Mouse (Mus musculus) liver, embryonic 14.5 days (tissue): ENCODE results near the gene Ppm1g.

Experiments
- CTCF ChIP-seq: IDR thresholded peaks from 2 replicates; pipeline ENCODE4 v1.5.1; 2016; ENCODE audit warnings: antibody characterized with exemption, low read depth, control low read depth
- EP300 ChIP-seq: IDR thresholded peaks from 2 replicates; pipeline ENCODE4 v1.6.1; 2016; ENCODE audit warnings: antibody characterized with exemption, low read depth

DNA sequence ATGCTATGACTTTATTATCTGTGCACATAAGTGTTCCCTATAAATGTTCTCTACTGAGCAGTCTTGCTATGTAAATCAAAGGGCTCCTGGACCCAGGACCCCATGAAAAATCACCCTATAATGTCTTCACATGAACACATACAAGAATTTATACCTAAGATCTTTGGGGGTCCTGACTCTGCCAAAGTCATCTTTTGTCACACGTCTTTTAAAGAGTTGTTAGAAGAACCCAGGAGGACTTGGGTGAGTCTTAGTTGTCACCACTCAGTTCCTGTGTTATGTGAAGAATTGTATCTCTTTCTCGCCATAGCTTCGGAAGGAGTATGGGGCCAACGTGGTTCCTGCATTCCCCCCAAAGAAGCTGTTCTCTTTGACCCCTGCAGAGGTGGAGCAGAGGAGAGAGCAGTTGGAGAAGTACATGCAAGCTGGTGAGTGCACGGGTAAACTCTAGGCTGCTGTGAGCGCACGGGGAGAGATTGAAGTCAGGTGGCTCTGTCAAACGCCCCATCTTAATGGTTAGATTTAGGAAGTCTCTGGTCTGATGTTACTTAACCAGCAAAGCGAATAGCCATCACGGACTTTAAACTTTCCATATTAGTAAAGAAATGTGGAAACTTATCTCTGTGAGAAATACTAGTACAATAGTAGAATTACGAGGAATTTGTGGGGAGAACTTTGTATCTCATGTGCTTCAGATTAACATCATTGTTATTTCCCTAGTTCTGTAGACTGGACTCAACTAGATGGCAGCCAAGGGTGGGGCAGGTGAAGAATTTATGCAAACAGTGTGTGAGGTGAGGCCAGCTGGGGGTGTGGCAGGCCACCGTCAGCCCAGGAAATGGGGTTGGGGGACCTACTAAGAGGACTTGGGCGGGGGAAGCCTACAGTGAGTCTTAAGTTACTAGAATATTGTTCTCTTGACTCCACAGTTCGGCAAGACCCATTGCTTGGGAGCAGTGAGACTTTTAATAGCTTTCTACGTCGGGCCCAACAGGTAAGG, 25.7 kb downstream of the Ppm1g start:
- TF ChIP-seq CTCF (no peak), EP300 (no peak)
